Mouse (Mus musculus) intestine, embryonic 15.5 days (tissue): Measurements from ENCODE around the gene Kcnn3. TPM values are rescaled to one million over a fixed set of nuclear protein-coding genes. Genes with fewer than 3 reads are reported as not detected.

ENCODE experiments used
- ATAC-seq: fragments of 200-750 bp; cut with Nextera tagmentation; 2 replicates; pipeline ENCODE4 v1.8.0; 2017; ENCODE audit warnings: moderate TSS enrichment, moderate library complexity
- H3K27ac ChIP-seq: fragments of 300-500 bp; sonication (generic); 2 replicates; pipeline ENCODE4 v1.5.1; 2015; ENCODE audit warnings: mild to moderate bottlenecking, inconsistent platforms
- H3K27me3 ChIP-seq: fragments of 300-500 bp; sonication (generic); replicated peaks from 2 replicates; pipeline ENCODE4 v1.6.1; 2015; ENCODE audit warnings: inconsistent platforms
- H3K36me3 ChIP-seq: fragments of 300-500 bp; sonication (generic); 2 replicates; pipeline ENCODE4 v1.6.1; 2015; ENCODE audit warnings: inconsistent platforms
- H3K4me1 ChIP-seq: fragments of 300-500 bp; sonication (generic); replicated peaks from 2 replicates; pipeline ENCODE4 v1.6.1; 2015; ENCODE audit warnings: inconsistent platforms
- H3K4me2 ChIP-seq: fragments of 300-500 bp; sonication (generic); replicated peaks from 2 replicates; pipeline ENCODE4 v1.6.1; 2015; ENCODE audit warnings: mild to moderate bottlenecking, inconsistent platforms
- H3K4me3 ChIP-seq: fragments of 300-500 bp; sonication (generic); replicated peaks from 2 replicates; pipeline ENCODE4 v1.5.1; 2015; ENCODE audit warnings: inconsistent platforms
- H3K9ac ChIP-seq: fragments of 300-500 bp; sonication (generic); 2 replicates; pipeline ENCODE4 v1.6.1; 2015; ENCODE audit warnings: inconsistent platforms
- H3K9me3 ChIP-seq: fragments of 300-500 bp; sonication (generic); 2 replicates; pipeline ENCODE4 v1.6.1; 2016; ENCODE audit warnings: inconsistent platforms
- WGBS: fragments of 180-500 bp; shearing (Covaris S2); methylation state at CpG from one replicate; pipeline ENCODE4 v1.1.7; 2015; 5-methylcytosine and 5-hydroxymethylcytosine counted together
- polyA plus RNA-seq: library from polyadenylated mRNA; unstranded; fragments of >200 nt; fragmentation: Nextera tagmentation; extraction: Ambion mirVana; gene quantifications from 2 replicates; pipeline ENCODE4 v1.2.1, GENCODE M21; 2015

The Kcnn3 gene
- polyA plus RNA-seq, 1 experiment from 2014 or later, result 4.6 TPM

- H3K4me1 ChIP-seq, result no peaks in the 10 kb centered on the region
- no peaks in the 10 kb centered on the region for H3K36me3 ChIP-seq
- H3K27me3 ChIP-seq, result no peaks in the 10 kb centered on the region
- H3K9ac ChIP-seq, result no peak overlapping the region
- 31% methylated on average over 7 of the region's 7 CpGs for WGBS
- no peak overlapping the region for H3K4me2 ChIP-seq
- H3K27ac ChIP-seq, result no peak overlapping the region
- no peak for ATAC-seq
- no peak overlapping the region for H3K4me3 ChIP-seq
- no peaks in the 10 kb centered on the region for H3K9me3 ChIP-seq
Observed at GRCm38 (mm10) chr3:89601060-89601459, 81.1 kb downstream of the Kcnn3 start.

GRCm38 (mm10) chr3:89603300-89603699 lies 83.3 kb downstream of the Kcnn3 start:
- H3K9ac ChIP-seq, result no peak overlapping the region
- H3K27me3 ChIP-seq, result no peaks in the 10 kb centered on the region
- H3K27ac ChIP-seq, result no peak overlapping the region
- WGBS, result 91% methylated on average over 5 of the region's 5 CpGs
- H3K36me3 ChIP-seq, result no peaks in the 10 kb centered on the region
- H3K4me1 ChIP-seq, result no peaks in the 10 kb centered on the region
- H3K4me2 ChIP-seq, result no peak overlapping the region
- no peak overlapping the region for H3K4me3 ChIP-seq
- no peaks in the 10 kb centered on the region for H3K9me3 ChIP-seq
- no peak for ATAC-seq

GRCm38 (mm10) chr3:89605235-89605634 lies 85.3 kb downstream of the Kcnn3 start:
- Histone ChIP-seq H3K9me3 (no peaks in the 10 kb centered on the region), H3K4me2 (no peak overlapping the region), H3K4me3 (no peak overlapping the region), H3K36me3 (no peaks in the 10 kb centered on the region), H3K27ac (no peak overlapping the region), H3K9ac (no peak overlapping the region), H3K4me1 (no peaks in the 10 kb centered on the region), H3K27me3 (no peaks in the 10 kb centered on the region)
- ATAC-seq, result no peak
- 73% methylated on average over 5 of the region's 5 CpGs for WGBS

GRCm38 (mm10) chr3:89607327-89607726 lies 87.4 kb downstream of the Kcnn3 start:
- Histone ChIP-seq H3K27me3 (no peaks in the 10 kb centered on the region), H3K4me1 (no peaks in the 10 kb centered on the region), H3K4me3 (no peak overlapping the region), H3K27ac (no peak overlapping the region), H3K4me2 (no peak overlapping the region), H3K36me3 (no peaks in the 10 kb centered on the region), H3K9me3 (no peaks in the 10 kb centered on the region), H3K9ac (no peak overlapping the region)
- 56% methylated on average over 1 of the region's 1 CpGs for WGBS
- ATAC-seq, result no peak

- Histone ChIP-seq H3K36me3 (no peaks in the 10 kb centered on the region), H3K27me3 (no peaks in the 10 kb centered on the region), H3K4me2 (no peak overlapping the region), H3K27ac (no peak overlapping the region), H3K4me3 (no peak overlapping the region), H3K9ac (no peak overlapping the region), H3K4me1 (peaks cover 11% of the 10 kb centered on the region; the same call in 1 of the 2 replicates), H3K9me3 (no peaks in the 10 kb centered on the region)
- WGBS, result 78% methylated on average over 5 of the region's 5 CpGs
- no peak for ATAC-seq
Observed at GRCm38 (mm10) chr3:89612048-89612447, 92.1 kb downstream of the Kcnn3 start.

GRCm38 (mm10) chr3:89613526-89614523 lies 93.9 kb downstream of the Kcnn3 start:
- Histone ChIP-seq H3K4me3 (no peak overlapping the region), H3K9me3 (no peaks in the 10 kb centered on the region), H3K9ac (no peak overlapping the region), H3K36me3 (no peaks in the 10 kb centered on the region), H3K27me3 (no peaks in the 10 kb centered on the region), H3K4me2 (no peak overlapping the region; the same call in 1 of the 2 replicates), H3K27ac (peak overlapping the region; percentile 58), H3K4me1 (peaks cover 11% of the 10 kb centered on the region; the same call in 1 of the 2 replicates)
- peak; percentile 91 for ATAC-seq
- WGBS, result 32% methylated on average over 18 of the region's 18 CpGs

- H3K9me3 ChIP-seq, result no peaks in the 10 kb centered on the region
- H3K36me3 ChIP-seq, result no peaks in the 10 kb centered on the region
- H3K27ac ChIP-seq, result no peak overlapping the region
- ATAC-seq, result no peak
- H3K9ac ChIP-seq, result no peak overlapping the region
- H3K27me3 ChIP-seq, result no peaks in the 10 kb centered on the region
- no peak overlapping the region for H3K4me3 ChIP-seq
- H3K4me2 ChIP-seq, result no peak overlapping the region
- H3K4me1 ChIP-seq, result peaks cover 11% of the 10 kb centered on the region; the same call in 1 of the 2 replicates
- 63% methylated on average over 6 of the region's 6 CpGs for WGBS
Observed at GRCm38 (mm10) chr3:89616861-89617260, 96.9 kb downstream of the Kcnn3 start.

GRCm38 (mm10) chr3:89617360-89617759 lies 97.4 kb downstream of the Kcnn3 start:
- Histone ChIP-seq H3K27me3 (no peaks in the 10 kb centered on the region), H3K4me1 (peaks cover 11% of the 10 kb centered on the region; the same call in 1 of the 2 replicates), H3K4me2 (no peak overlapping the region), H3K9ac (no peak overlapping the region), H3K27ac (no peak overlapping the region), H3K4me3 (no peak overlapping the region), H3K36me3 (no peaks in the 10 kb centered on the region), H3K9me3 (no peaks in the 10 kb centered on the region)
- 87% methylated on average over 2 of the region's 2 CpGs for WGBS
- ATAC-seq, result no peak

GRCm38 (mm10) chr3:89622825-89623224 lies 102.9 kb downstream of the Kcnn3 start:
- Histone ChIP-seq H3K9me3 (no peaks in the 10 kb centered on the region), H3K9ac (no peak overlapping the region), H3K4me3 (no peak overlapping the region), H3K27me3 (no peaks in the 10 kb centered on the region), H3K4me1 (0 out of 2 replicates have a peak, but pooled peaks cover 3% of the 10 kb centered on the region), H3K4me2 (no peak overlapping the region), H3K36me3 (no peaks in the 10 kb centered on the region), H3K27ac (no peak overlapping the region)
- no peak for ATAC-seq
- WGBS, result 40% methylated on average over 6 of the region's 6 CpGs

- Histone ChIP-seq H3K9me3 (no peaks in the 10 kb centered on the region), H3K4me1 (0 out of 2 replicates have a peak, but pooled peaks cover 3% of the 10 kb centered on the region), H3K27ac (no peak overlapping the region), H3K27me3 (no peaks in the 10 kb centered on the region), H3K36me3 (no peaks in the 10 kb centered on the region), H3K4me3 (no peak overlapping the region), H3K4me2 (no peak overlapping the region), H3K9ac (no peak overlapping the region)
- ATAC-seq, result no peak
- 34% methylated on average over 4 of the region's 4 CpGs for WGBS
Observed at GRCm38 (mm10) chr3:89623531-89623930, 103.6 kb downstream of the Kcnn3 start.

- no peaks in the 10 kb centered on the region for H3K27me3 ChIP-seq
- H3K4me2 ChIP-seq, result no peak overlapping the region
- no peak overlapping the region for H3K4me3 ChIP-seq
- 63% methylated on average over 6 of the region's 6 CpGs for WGBS
- H3K36me3 ChIP-seq, result no peaks in the 10 kb centered on the region
- H3K9me3 ChIP-seq, result no peaks in the 10 kb centered on the region
- no peak overlapping the region for H3K27ac ChIP-seq
- H3K4me1 ChIP-seq, result 0 out of 2 replicates have a peak, but pooled peaks cover 3% of the 10 kb centered on the region
- no peak overlapping the region for H3K9ac ChIP-seq
- no peak for ATAC-seq
Observed at GRCm38 (mm10) chr3:89624001-89624400, 104.0 kb downstream of the Kcnn3 start.

- no peak overlapping the region for H3K4me3 ChIP-seq
- H3K36me3 ChIP-seq, result no peaks in the 10 kb centered on the region
- H3K27ac ChIP-seq, result no peak overlapping the region
- ATAC-seq, result no peak
- WGBS, result 59% methylated on average over 5 of the region's 5 CpGs
- H3K4me2 ChIP-seq, result no peak overlapping the region
- no peaks in the 10 kb centered on the region for H3K9me3 ChIP-seq
- H3K4me1 ChIP-seq, result 0 out of 2 replicates have a peak, but pooled peaks cover 3% of the 10 kb centered on the region
- no peaks in the 10 kb centered on the region for H3K27me3 ChIP-seq
- H3K9ac ChIP-seq, result no peak overlapping the region
Observed at GRCm38 (mm10) chr3:89624814-89625445, 105.0 kb downstream of the Kcnn3 start.
